Mouse (Mus musculus) c-Kit-positive CD71-positive TER-119-negative erythroid progenitor cells, embryonic 14.5 days (primary cell): ENCODE data around the gene Tenm2.

Experiments used
- DNase-seq: peaks from one replicate; pipeline ENCODE4 v3.0.0-alpha.2; 2013; ENCODE audit warnings: low read depth

Tenm2 gene

GRCm38 (mm10) chr11:36203896-36204295, 1031.9 kb downstream of the Tenm2 start:
- DNase-seq: no peak

GRCm38 (mm10) chr11:36194348-36194747, 1041.4 kb downstream of the Tenm2 start:
- DNase-seq: no peak

- DNase-seq: no peak
Measured at GRCm38 (mm10) chr11:36176106-36176505, 1059.7 kb downstream of the Tenm2 start.

GRCm38 (mm10) chr11:36173076-36173690, 1062.6 kb downstream of the Tenm2 start:
- DNase-seq: no peak

- no peak for DNase-seq
Measured at GRCm38 (mm10) chr11:36172520-36172919, 1063.2 kb downstream of the Tenm2 start.

GRCm38 (mm10) chr11:36171991-36172390, 1063.8 kb downstream of the Tenm2 start:
- no peak for DNase-seq

- DNase-seq: no peak
Measured at GRCm38 (mm10) chr11:36171221-36171620, 1064.5 kb downstream of the Tenm2 start.

- no peak for DNase-seq
Measured at GRCm38 (mm10) chr11:36169738-36170137, 1066.0 kb downstream of the Tenm2 start.

GRCm38 (mm10) chr11:36168921-36169537, 1066.7 kb downstream of the Tenm2 start:
- no peak for DNase-seq

- no peak for DNase-seq
Measured at GRCm38 (mm10) chr11:36167766-36168318, 1067.9 kb downstream of the Tenm2 start.

GRCm38 (mm10) chr11:36163580-36163979, 1072.2 kb downstream of the Tenm2 start:
- DNase-seq: no peak

- DNase-seq: no peak
Measured at GRCm38 (mm10) chr11:36161765-36162321, 1073.9 kb downstream of the Tenm2 start.

- no peak for DNase-seq
Measured at GRCm38 (mm10) chr11:36153450-36153849, 1082.3 kb downstream of the Tenm2 start.

- DNase-seq: no peak
Measured at GRCm38 (mm10) chr11:36153011-36153410, 1082.8 kb downstream of the Tenm2 start.

- DNase-seq: no peak
Measured at GRCm38 (mm10) chr11:36152226-36152625, 1083.5 kb downstream of the Tenm2 start.

- DNase-seq: no peak
Measured at GRCm38 (mm10) chr11:36149092-36149491, 1086.7 kb downstream of the Tenm2 start.

GRCm38 (mm10) chr11:36145057-36145456, 1090.7 kb downstream of the Tenm2 start:
- DNase-seq: no peak

GRCm38 (mm10) chr11:36140411-36140810, 1095.4 kb downstream of the Tenm2 start:
- DNase-seq: no peak

GRCm38 (mm10) chr11:36139521-36139920, 1096.2 kb downstream of the Tenm2 start:
- DNase-seq: no peak

- DNase-seq: no peak
Measured at GRCm38 (mm10) chr11:36137840-36138239, 1097.9 kb downstream of the Tenm2 start.

GRCm38 (mm10) chr11:36137276-36137675, 1098.5 kb downstream of the Tenm2 start:
- DNase-seq: no peak

- DNase-seq: no peak
Measured at GRCm38 (mm10) chr11:36134645-36135044, 1101.1 kb downstream of the Tenm2 start.

GRCm38 (mm10) chr11:36123275-36123674, 1112.5 kb downstream of the Tenm2 start:
- no peak for DNase-seq
